Mouse (Mus musculus) heart, adult 10 weeks (tissue): ENCODE data around the gene Fbxo30. TPM values are rescaled to one million over a fixed set of nuclear protein-coding genes. Genes with fewer than 3 reads are reported as not detected.

Experiments used
- polyA plus RNA-seq: library from polyadenylated mRNA; stranded (reverse); fragments of 350-450 nt; fragmentation: Illumina TruSeq; extraction: RNeasy Lipid Tissue Mini Kit (QIAGEN cat#74804); gene quantifications from one replicate; pipeline ENCODE4 v1.2.3, GENCODE M21; 2014; ENCODE audit warnings: low read depth, low replicate concordance

The Fbxo30 gene
- polyA plus RNA-seq: 18.5 TPM

GRCm38 (mm10) chr10:11280578-11281463 lies at the start of gene Fbxo30:
Gene Fbxo30, plus strand, starts transcription at chr10:11281330.

GRCm38 (mm10) chr10:11343205-11344141 lies 62.3 kb downstream of the Fbxo30 start, which contains the start of gene Epm2a:
Gene Epm2a, plus strand, starts transcription at chr10:11343404.

Other genes with a start within 250 kb of the Fbxo30 start
- gene Grm1, start 199.0 kb upstream of the Fbxo30 start, polyA plus RNA-seq: 8.1 TPM
- 6.7 TPM for gene Shprh, start 131.9 kb upstream of the Fbxo30 start, polyA plus RNA-seq
- gene Epm2a, start 62.1 kb downstream of the Fbxo30 start, polyA plus RNA-seq: 27.6 TPM